Mouse (Mus musculus): ENCODE results near the gene Serpinb6a.
A peak's percentile ranks its signal among the peaks of the same experiment; 100 is the strongest.

Gene Serpinb6a

DNA sequence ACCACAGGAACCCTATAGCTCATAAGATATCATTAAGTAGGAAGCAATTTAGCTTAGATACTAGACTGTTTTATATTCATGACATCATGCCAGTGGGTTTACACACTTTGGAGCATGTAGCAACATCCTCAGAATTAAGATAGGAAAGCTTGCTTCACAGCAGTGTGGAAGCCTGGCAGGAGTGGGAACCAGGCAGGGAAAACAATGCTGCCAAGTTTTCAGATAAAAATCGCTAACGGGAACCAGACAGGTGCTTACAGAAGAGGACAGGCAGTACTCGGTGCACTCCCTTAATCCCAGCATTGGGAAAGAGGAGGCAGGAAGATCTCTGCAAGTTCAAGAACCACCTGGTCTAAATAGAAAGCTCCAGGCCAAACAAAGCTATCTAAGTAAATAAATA, 95.8 kb downstream of the Serpinb6a start:
- Histone ChIP-seq H3K36me3 (ENCODE audit: control insufficient read depth, insufficient read depth, low read length, poor library complexity, severe bottlenecking) (no peaks in the 10 kb centered on the region), H3K27me3 (ENCODE audit: control insufficient read depth, insufficient read depth, low read length, poor library complexity, severe bottlenecking) (no peaks in the 10 kb centered on the region)
- no peak for DNase-seq (ENCODE audit: low read depth, low spot score)

DNA sequence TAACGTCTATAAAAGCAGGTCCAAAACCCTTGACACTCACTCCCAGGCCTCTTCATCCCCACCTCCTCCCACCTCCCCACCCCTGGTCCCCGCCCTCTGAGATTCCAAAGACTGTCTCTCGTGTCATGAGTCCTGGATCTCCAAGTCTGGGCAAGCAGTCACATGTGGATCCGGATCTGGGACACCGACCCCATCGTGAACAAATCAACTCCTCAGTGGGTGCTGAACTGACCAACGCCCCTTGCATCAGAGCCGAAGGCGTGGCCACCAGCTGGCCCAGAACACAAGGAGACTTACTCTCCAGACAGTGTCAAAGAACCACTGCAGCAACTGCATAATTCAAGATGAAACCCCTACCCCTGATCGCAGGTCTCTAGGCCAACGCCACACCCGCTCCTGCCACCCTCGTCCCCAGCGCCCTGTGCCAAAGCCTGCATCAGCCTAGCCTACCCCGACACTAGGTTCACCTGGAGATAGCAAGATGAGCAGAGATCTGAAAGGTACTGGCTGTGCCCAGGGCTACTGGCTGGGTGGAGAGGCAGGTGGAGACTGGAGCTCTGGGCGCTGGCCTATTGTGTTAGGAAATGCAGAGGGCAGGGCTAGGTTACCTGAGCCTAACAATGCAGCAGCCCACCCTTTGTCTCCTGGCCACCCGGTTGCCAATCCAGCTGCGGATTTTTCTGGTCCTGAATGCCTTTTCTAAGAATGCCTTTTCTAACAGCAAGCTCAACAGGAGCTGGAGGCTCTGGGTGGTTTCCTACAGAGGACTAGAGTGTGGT, 97.2 kb downstream of the Serpinb6a start, which contains the start of gene Serpinb6c:
Gene Serpinb6c (minus strand): TSS at position 533 of the 779 bp plus-strand sequence.
- no peaks in the 10 kb centered on the region for H3K27me3 ChIP-seq (ENCODE audit: control insufficient read depth, insufficient read depth, low read length, poor library complexity, severe bottlenecking)
- H3K36me3 ChIP-seq (ENCODE audit: control insufficient read depth, insufficient read depth, low read length, poor library complexity, severe bottlenecking) = no peaks in the 10 kb centered on the region
- no peak for DNase-seq (ENCODE audit: low read depth, low spot score)

GRCm38 (mm10) chr13:33903290-33903689, 99.3 kb downstream of the Serpinb6a start:
- no peak for DNase-seq (ENCODE audit: low read depth, low spot score)
- H3K36me3 ChIP-seq (ENCODE audit: control insufficient read depth, insufficient read depth, low read length, poor library complexity, severe bottlenecking) = no peaks in the 10 kb centered on the region
- no peaks in the 10 kb centered on the region for H3K27me3 ChIP-seq (ENCODE audit: control insufficient read depth, insufficient read depth, low read length, poor library complexity, severe bottlenecking)

- H3K27me3 ChIP-seq (ENCODE audit: control insufficient read depth, insufficient read depth, low read length, poor library complexity, severe bottlenecking) = no peaks in the 10 kb centered on the region
- peak; percentile 39 for DNase-seq (ENCODE audit: low read depth, low spot score)
- no peaks in the 10 kb centered on the region for H3K36me3 ChIP-seq (ENCODE audit: control insufficient read depth, insufficient read depth, low read length, poor library complexity, severe bottlenecking)
Observed at GRCm38 (mm10) chr13:33894207-33894606, 108.4 kb downstream of the Serpinb6a start.

Measured in splenic B cell, adult 2 months (primary cell).